Mouse (Mus musculus): ENCODE data around the gene Prkcg. TPM values are rescaled to one million over a fixed set of nuclear protein-coding genes. Genes with fewer than 3 reads are reported as not detected.

The Prkcg gene
- total RNA-seq, 2 experiments from 2014 or later = 540 to 555 TPM

GRCm38 (mm10) chr7:3349775-3350174 is 60.8 kb downstream of the Prkcg start:
- no peak for DNase-seq (ENCODE audit: extremely low spot score in 1 of 2, low spot score in 1 of 2)

DNA sequence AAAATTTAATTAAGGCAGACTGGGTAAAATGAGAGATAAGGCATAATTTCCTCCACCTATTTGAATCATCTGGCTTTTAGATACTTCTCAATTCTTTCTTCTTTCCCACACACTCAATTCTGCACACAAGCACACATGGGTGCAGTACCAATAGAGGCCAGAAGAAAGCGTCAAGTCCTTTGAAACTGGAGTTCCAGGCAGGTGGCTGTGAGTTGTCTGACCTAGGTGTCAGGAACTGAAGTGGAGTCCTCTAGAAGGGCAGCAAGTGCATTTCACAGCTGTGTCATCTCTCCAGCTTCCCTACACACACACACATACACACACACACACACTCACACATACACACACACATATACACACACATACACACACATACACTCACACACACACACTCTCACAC is 62.6 kb downstream of the Prkcg start:
- DNase-seq (ENCODE audit: extremely low spot score in 1 of 2, low spot score in 1 of 2) = no peak

- DNase-seq (ENCODE audit: extremely low spot score in 1 of 2, low spot score in 1 of 2) = no peak
Observed at GRCm38 (mm10) chr7:3354850-3355249, 65.9 kb downstream of the Prkcg start.

DNA sequence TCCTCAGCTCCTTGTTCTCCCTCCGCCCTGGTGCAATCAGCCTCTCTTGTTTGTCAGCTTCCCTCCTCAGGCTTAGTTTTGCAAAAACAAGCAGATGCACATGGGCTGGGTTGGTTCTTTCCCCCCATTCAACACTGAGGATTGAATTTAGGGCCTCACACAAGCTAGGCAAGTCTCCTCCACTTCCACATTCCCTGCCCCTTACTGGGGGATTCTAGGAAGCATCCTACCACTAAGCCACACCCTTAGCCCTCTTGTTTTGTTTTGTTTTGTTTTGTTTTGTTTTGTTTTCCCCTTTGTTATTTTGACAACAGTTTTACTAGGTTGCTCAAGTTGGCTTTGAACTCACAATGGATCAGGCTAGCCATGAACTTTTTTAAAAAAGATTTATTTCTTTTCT is 71.7 kb downstream of the Prkcg start:
- DNase-seq (ENCODE audit: extremely low spot score in 1 of 2, low spot score in 1 of 2) = no peak

DNA sequence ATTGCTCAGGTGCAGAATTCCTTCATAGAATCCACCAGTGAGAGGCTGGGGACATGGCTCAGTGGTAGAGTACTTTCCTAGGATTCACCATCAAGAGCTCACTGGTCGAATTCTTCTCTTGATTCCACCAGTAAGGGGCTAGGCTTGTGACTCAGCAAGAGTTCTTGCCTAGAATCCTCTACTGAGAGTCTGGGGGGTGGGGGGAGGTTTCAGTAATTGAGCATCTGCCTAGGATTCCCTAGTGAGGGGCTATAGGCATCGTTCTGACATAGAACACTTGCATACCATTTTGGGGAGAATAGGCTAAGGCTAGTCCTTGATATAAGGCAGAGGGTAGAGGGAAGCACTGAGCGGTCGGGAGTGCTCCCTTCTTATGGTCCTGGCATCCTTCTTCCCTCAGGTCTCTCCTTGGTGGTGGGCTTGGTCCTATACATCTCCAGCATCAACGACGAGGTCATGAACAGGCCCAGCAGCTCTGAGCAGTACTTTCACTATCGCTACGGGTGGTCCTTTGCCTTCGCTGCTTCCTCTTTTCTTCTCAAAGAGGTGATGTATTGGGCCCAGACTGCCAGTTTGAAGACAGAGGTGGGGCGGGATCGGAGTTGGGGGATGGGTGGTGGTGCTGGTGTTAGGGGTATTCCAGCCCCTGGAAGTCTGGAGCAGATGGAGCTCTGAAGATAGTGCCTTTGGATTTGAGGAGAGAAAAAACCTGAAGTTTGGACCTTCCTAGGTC is 76.7 kb downstream of the Prkcg start:
- no peak for DNase-seq (ENCODE audit: extremely low spot score in 1 of 2, low spot score in 1 of 2)

GRCm38 (mm10) chr7:3366705-3367516 is 77.9 kb downstream of the Prkcg start:
- no peak for DNase-seq (ENCODE audit: extremely low spot score in 1 of 2, low spot score in 1 of 2)

DNA sequence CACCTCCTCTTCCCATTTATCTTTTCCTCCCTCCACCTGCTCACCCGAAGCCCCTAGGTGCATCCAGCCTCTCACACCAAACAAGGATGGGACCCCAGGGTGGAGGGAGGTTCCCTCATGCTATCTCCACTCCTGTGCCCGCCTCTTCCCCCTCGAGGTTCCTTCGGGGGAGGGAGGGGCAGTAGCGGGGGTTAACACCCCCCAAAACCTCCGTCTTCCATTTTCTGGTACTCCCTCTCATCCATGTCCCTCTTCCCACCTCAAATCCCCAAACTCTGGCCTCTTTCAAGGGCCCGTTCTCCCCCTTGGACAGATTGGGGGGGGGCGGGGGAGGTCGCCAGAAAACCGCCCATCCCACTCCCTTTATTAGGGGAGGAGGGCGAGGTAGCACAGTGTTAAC is 78.6 kb downstream of the Prkcg start:
- no peak for DNase-seq (ENCODE audit: extremely low spot score in 1 of 2, low spot score in 1 of 2)

DNA sequence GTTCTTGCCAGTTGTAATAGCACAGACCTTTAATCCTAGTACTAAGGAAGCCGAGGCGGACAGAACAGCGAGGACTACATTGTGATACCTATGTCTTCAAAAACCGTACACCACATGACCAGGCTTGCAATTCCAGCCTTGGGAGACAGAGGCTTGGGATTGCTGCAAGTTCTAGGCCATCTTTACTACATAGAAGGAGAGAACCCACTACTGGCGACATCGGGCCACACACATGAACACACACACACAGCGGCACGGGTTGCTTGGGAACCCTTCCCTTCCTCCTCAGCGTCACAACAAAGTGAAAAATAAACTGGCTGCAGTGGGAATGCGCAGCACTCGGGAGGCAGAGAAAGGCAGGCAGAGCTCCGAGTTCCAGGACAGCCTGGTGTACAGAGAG is 79.3 kb downstream of the Prkcg start:
- no peak for DNase-seq (ENCODE audit: extremely low spot score in 1 of 2, low spot score in 1 of 2)

GRCm38 (mm10) chr7:3369189-3369588 is 80.2 kb downstream of the Prkcg start:
- no peak for DNase-seq (ENCODE audit: extremely low spot score in 1 of 2, low spot score in 1 of 2)

DNA sequence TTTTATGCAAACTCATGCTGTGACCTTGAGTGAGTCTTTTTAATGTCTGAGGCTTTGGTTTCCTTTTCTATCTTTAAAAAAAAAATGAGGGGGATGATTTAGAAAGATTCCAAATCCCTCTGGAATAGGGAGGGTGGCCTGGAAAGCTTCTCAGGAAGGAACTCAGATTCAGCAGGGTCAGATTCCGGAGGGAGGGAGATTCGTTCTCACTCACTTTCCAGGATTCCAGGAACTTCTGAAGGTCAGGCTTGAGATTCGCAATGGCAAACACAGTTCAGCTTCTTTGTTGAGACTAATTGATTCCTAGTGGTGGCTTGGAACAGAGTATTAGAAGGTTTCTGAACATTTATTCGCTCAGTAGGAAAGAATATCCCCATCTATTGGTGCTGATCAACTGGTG is 81.4 kb downstream of the Prkcg start:
- DNase-seq (ENCODE audit: extremely low spot score in 1 of 2, low spot score in 1 of 2) = no peak

DNA sequence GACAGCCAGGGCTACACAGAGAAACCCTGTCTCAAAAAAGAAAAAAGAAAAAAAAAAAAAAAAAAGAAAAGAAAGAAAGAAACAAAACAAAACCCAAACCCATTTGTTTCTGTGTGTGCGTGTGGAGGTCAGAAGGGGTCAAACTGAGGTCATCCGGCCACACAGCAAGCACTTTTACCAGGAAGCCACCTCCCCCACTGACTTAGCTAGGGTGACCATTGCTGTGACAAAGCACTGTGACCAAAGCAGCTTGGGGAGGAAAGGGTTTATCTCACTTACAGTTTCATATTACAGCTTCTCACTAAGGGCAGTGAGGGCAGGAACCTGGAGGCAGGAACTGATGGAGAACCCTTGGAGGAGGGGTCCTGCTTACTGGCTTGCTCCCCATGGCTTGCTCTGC is 83.4 kb downstream of the Prkcg start:
- DNase-seq (ENCODE audit: extremely low spot score in 1 of 2, low spot score in 1 of 2) = no peak

DNA sequence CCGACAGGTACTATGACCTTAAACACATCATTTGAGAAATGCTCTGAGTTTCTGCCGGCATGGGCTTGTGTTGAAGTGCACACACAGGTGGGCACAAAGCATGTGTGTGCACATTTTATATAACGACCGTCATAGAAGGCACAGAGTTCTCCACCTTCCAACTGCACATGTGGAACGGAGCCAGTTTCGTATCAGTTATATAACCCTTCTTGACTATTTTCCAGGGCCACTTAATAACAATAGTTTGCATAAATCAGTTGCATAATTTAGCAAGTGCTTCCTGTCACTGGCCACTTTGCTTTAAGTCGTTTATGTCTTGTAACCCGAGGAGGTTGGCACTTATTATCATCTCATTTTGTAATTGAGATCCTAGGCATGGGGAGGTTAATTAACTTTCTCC is 84.8 kb downstream of the Prkcg start:
- DNase-seq (ENCODE audit: extremely low spot score in 1 of 2, low spot score in 1 of 2) = no peak

- DNase-seq (ENCODE audit: extremely low spot score in 1 of 2, low spot score in 1 of 2) = peak in 1 of 2 experiments; percentile 67
Observed at GRCm38 (mm10) chr7:3376831-3377230, 87.9 kb downstream of the Prkcg start.

Other genes with a start within 250 kb of the Prkcg start
- not detected for gene AU018091, start 120.0 kb upstream of the Prkcg start, total RNA-seq (2021)
- under 1 TPM in 1 of 2 experiments, not detected in 1; 0.05 TPM for gene Nlrp12, start 39.4 kb upstream of the Prkcg start, total RNA-seq (2021)
- 10 to 100 TPM; 73.5 to 82.2 TPM for gene Myadm, start 99 bp upstream of the Prkcg start, total RNA-seq (2021)
- 100 to 1,000 TPM; 140 TPM for gene Cacng7, start 43.8 kb downstream of the Prkcg start, total RNA-seq (2021)
- gene Cacng8, start 101.5 kb downstream of the Prkcg start, total RNA-seq (2021) = 100 to 1,000 TPM; 380 to 428 TPM
- 1 to 10 TPM; 1.3 to 2.2 TPM for gene Cacng6, start 135.0 kb downstream of the Prkcg start, total RNA-seq (2021)
- gene Tarm1, start 213.4 kb downstream of the Prkcg start, total RNA-seq (2021) = not detected